Mouse (Mus musculus) hindbrain, embryonic 16.5 days (tissue): ENCODE results near the gene Inpp5e. TPM values are rescaled to one million over a fixed set of nuclear protein-coding genes. Genes with fewer than 3 reads are reported as not detected.
"Not testable (repeated sequence)": the region's sequence is repeated elsewhere in the genome, so short reads cannot be mapped to it uniquely, and the experiment has no call there.

Experiments
- ATAC-seq: fragments of 200-750 bp; cut with Nextera tagmentation; 2 replicates; pipeline ENCODE4 v1.8.0; 2017; ENCODE audit warnings: moderate TSS enrichment, moderate library complexity
- H3K27ac ChIP-seq: fragments of 300-500 bp; sonication (generic); 2 replicates; pipeline ENCODE4 v1.5.1; 2014; ENCODE audit warnings: low read depth, mild to moderate bottlenecking, control low read depth, low read length, moderate library complexity
- H3K27me3 ChIP-seq: fragments of 300-500 bp; sonication (generic); replicated peaks from 2 replicates; pipeline ENCODE4 v1.6.1; 2014; ENCODE audit warnings: low read length; ENCODE audit not compliant: control insufficient read depth, insufficient read depth
- H3K36me3 ChIP-seq: fragments of 300-500 bp; sonication (generic); 2 replicates; pipeline ENCODE4 v1.6.1; 2014; ENCODE audit warnings: mild to moderate bottlenecking, low read length, moderate library complexity, mixed read lengths; ENCODE audit not compliant: control insufficient read depth, insufficient read depth
- H3K4me1 ChIP-seq: fragments of 300-500 bp; sonication (generic); 2 replicates; pipeline ENCODE4 v1.6.1; 2014; ENCODE audit warnings: low read depth, low read length; ENCODE audit not compliant: control insufficient read depth, insufficient read depth
- H3K4me2 ChIP-seq: fragments of 300-500 bp; sonication (generic); 2 replicates; pipeline ENCODE4 v1.6.1; 2014; ENCODE audit warnings: mild to moderate bottlenecking, low read length, control low read depth, moderate library complexity
- H3K4me3 ChIP-seq: fragments of 300-500 bp; sonication (generic); 2 replicates; pipeline ENCODE4 v1.5.1; 2014; ENCODE audit warnings: mild to moderate bottlenecking, low read length, control low read depth, moderate library complexity
- H3K9ac ChIP-seq: fragments of 300-500 bp; sonication (generic); 2 replicates; pipeline ENCODE4 v1.6.1; 2014; ENCODE audit warnings: low read depth, mild to moderate bottlenecking, control low read depth, low read length, moderate library complexity
- H3K9me3 ChIP-seq: fragments of 300-500 bp; sonication (generic); 2 replicates; pipeline ENCODE4 v1.6.1; 2014; ENCODE audit warnings: mild to moderate bottlenecking, low read length, moderate library complexity; ENCODE audit not compliant: control insufficient read depth
- WGBS: fragments of 180-500 bp; shearing (Covaris S2); extraction: QIAGEN DNeasy Blood & Tissue Kit; methylation state at CpG from one replicate; pipeline ENCODE4 v1.1.7; 2014; 5-methylcytosine and 5-hydroxymethylcytosine counted together
- polyA plus RNA-seq: library from polyadenylated mRNA; unstranded; fragments of >200 nt; fragmentation: Nextera tagmentation; extraction: Ambion mirVana; gene quantifications from 2 replicates; pipeline ENCODE4 v1.2.1, GENCODE M21; 2015

The Inpp5e gene
- polyA plus RNA-seq, 1 experiment from 2014 or later, result 24.9 TPM

- H3K4me3 ChIP-seq, result no peak overlapping the region
- peaks cover 58% of the 10 kb centered on the region for H3K36me3 ChIP-seq
- no peaks in the 10 kb centered on the region for H3K9me3 ChIP-seq
- peaks cover 22% of the 10 kb centered on the region for H3K4me1 ChIP-seq
- H3K4me2 ChIP-seq, result peak overlapping the region; percentile 97
- H3K27me3 ChIP-seq, result no peaks in the 10 kb centered on the region
- WGBS, result 92% methylated on average over 3 of the region's 3 CpGs
- ATAC-seq, result no peak
- H3K27ac ChIP-seq, result no peak overlapping the region
- H3K9ac ChIP-seq, result no peak overlapping the region
Observed at GRCm38 (mm10) chr2:26387713-26388112, 21.3 kb downstream of the Inpp5e start.

- H3K4me2 ChIP-seq, result peak overlapping the region; percentile 78
- not testable (repeated sequence) for H3K27me3 ChIP-seq, H3K4me1 ChIP-seq, H3K9me3 ChIP-seq, ATAC-seq
- 0 out of 2 replicates have a peak overlapping the region, but pooled peaks have one; percentile 52 for H3K27ac ChIP-seq
- H3K9ac ChIP-seq, result peak overlapping the region; percentile 83
- peak overlapping the region; percentile 84 for H3K4me3 ChIP-seq
- 36% methylated on average over 6 of the region's 6 CpGs for WGBS
- peaks cover 40% of the 10 kb centered on the region for H3K36me3 ChIP-seq
Observed at GRCm38 (mm10) chr2:26380871-26381270, 28.1 kb downstream of the Inpp5e start.

GRCm38 (mm10) chr2:26380131-26380771 is 28.8 kb downstream of the Inpp5e start, which contains the start of gene Snapc4:
TSS of gene Snapc4 (minus strand) at chr2:26380653.
- H3K4me3 ChIP-seq, result peak within 1 kb of the TSS; percentile 84
- peak within 1 kb of the TSS; percentile 78 for H3K4me2 ChIP-seq
- WGBS, result 1% methylated on average over 32 of the region's 38 CpGs
- peaks cover 38% of the 10 kb centered on the region for H3K36me3 ChIP-seq
- peak within 1 kb of the TSS; percentile 60 for H3K27ac ChIP-seq
- peak within 1 kb of the TSS; percentile 83 for H3K9ac ChIP-seq
- peaks cover 7% of the 10 kb centered on the region for H3K4me1 ChIP-seq
- peak; percentile 98 for ATAC-seq
- H3K9me3 ChIP-seq, result no peaks in the 10 kb centered on the region
- no peaks in the 10 kb centered on the region for H3K27me3 ChIP-seq

GRCm38 (mm10) chr2:26372396-26372795 is 36.6 kb downstream of the Inpp5e start:
- no peak for ATAC-seq
- Histone ChIP-seq H3K9me3 (no peaks in the 10 kb centered on the region), H3K27me3 (no peaks in the 10 kb centered on the region), H3K36me3 (peaks cover 69% of the 10 kb centered on the region), H3K9ac (no peak overlapping the region), H3K4me1 (no peaks in the 10 kb centered on the region), H3K4me3 (no peak overlapping the region), H3K27ac (no peak overlapping the region), H3K4me2 (no peak overlapping the region)
- WGBS, result 97% methylated on average over 8 of the region's 8 CpGs

- H3K4me1 ChIP-seq, result no peaks in the 10 kb centered on the region
- peaks cover 86% of the 10 kb centered on the region for H3K36me3 ChIP-seq
- no peak overlapping the region for H3K4me2 ChIP-seq
- H3K9ac ChIP-seq, result no peak overlapping the region
- no peak overlapping the region for H3K27ac ChIP-seq
- H3K27me3 ChIP-seq, result no peaks in the 10 kb centered on the region
- 89% methylated on average over 1 of the region's 1 CpGs for WGBS
- H3K4me3 ChIP-seq, result no peak overlapping the region
- no peaks in the 10 kb centered on the region for H3K9me3 ChIP-seq
- ATAC-seq, result no peak
Observed at GRCm38 (mm10) chr2:26368572-26368971, 40.4 kb downstream of the Inpp5e start.

- H3K27ac ChIP-seq, result no peak overlapping the region
- no peak overlapping the region for H3K4me2 ChIP-seq
- no peak overlapping the region for H3K4me3 ChIP-seq
- 92% methylated on average over 6 of the region's 6 CpGs for WGBS
- peaks cover 81% of the 10 kb centered on the region for H3K36me3 ChIP-seq
- H3K9ac ChIP-seq, result no peak overlapping the region
- no peaks in the 10 kb centered on the region for H3K27me3 ChIP-seq
- H3K9me3 ChIP-seq, result no peaks in the 10 kb centered on the region
- no peak for ATAC-seq
- no peaks in the 10 kb centered on the region for H3K4me1 ChIP-seq
Observed at GRCm38 (mm10) chr2:26367911-26368310, 41.1 kb downstream of the Inpp5e start.

GRCm38 (mm10) chr2:26364738-26365465 is 44.1 kb downstream of the Inpp5e start:
- Histone ChIP-seq H3K4me2 (no peak overlapping the region), H3K9ac (no peak overlapping the region), H3K36me3 (peaks cover 56% of the 10 kb centered on the region), H3K27me3 (no peaks in the 10 kb centered on the region), H3K9me3 (no peaks in the 10 kb centered on the region), H3K27ac (no peak overlapping the region), H3K4me1 (no peaks in the 10 kb centered on the region), H3K4me3 (no peak overlapping the region)
- ATAC-seq, result no peak
- 75% methylated on average over 10 of the region's 10 CpGs for WGBS

- H3K9ac ChIP-seq, result no peak overlapping the region
- no peaks in the 10 kb centered on the region for H3K9me3 ChIP-seq
- no peaks in the 10 kb centered on the region for H3K4me1 ChIP-seq
- peaks cover 45% of the 10 kb centered on the region for H3K36me3 ChIP-seq
- 88% methylated on average over 5 of the region's 5 CpGs for WGBS
- ATAC-seq, result no peak
- H3K27ac ChIP-seq, result no peak overlapping the region
- H3K4me3 ChIP-seq, result no peak overlapping the region
- H3K27me3 ChIP-seq, result no peaks in the 10 kb centered on the region
- H3K4me2 ChIP-seq, result no peak overlapping the region
Observed at GRCm38 (mm10) chr2:26363481-26363880, 45.5 kb downstream of the Inpp5e start.

- no peak for ATAC-seq
- no peak overlapping the region for H3K27ac ChIP-seq
- no peaks in the 10 kb centered on the region for H3K9me3 ChIP-seq
- H3K36me3 ChIP-seq, result peaks cover 40% of the 10 kb centered on the region
- H3K4me3 ChIP-seq, result no peak overlapping the region
- H3K27me3 ChIP-seq, result no peaks in the 10 kb centered on the region
- H3K4me1 ChIP-seq, result no peaks in the 10 kb centered on the region
- WGBS, result 87% methylated on average over 5 of the region's 5 CpGs
- no peak overlapping the region for H3K9ac ChIP-seq
- no peak overlapping the region for H3K4me2 ChIP-seq
Observed at GRCm38 (mm10) chr2:26362991-26363390, 46.0 kb downstream of the Inpp5e start.
